Mouse (Mus musculus): Measurements from ENCODE around the gene Abcc6. TPM values are rescaled to one million over a fixed set of nuclear protein-coding genes. Genes with fewer than 3 reads are reported as not detected.
"Not testable (repeated sequence)": the region's sequence is repeated elsewhere in the genome, so short reads cannot be mapped to it uniquely, and the experiment has no call there.

Gene Abcc6
- polyA plus RNA-seq, 1 experiment from 2014 or later = 0.15 TPM

DNA sequence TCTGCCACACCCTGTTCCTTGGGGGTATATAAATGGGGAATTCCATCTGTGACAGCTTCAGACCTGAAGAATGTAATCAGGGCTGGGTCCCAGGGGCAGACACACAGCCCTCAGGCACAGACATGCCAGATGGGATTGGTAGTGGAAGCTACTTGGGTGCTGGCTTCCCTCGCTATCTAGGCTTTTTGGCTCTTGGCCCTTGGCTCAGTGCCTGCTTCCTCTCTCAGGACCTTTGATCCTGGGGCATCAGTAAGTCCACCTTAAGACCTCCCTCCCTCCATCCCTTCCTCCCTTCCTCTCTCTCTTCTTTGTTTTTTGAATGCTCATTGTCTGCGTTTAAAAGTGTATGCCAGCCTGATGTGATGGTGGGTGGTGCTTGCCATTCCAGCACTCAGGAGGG, 90.3 kb downstream of the Abcc6 start:
- no peak for ATAC-seq (replicated peaks; ENCODE audit: low FRiP score)
- Histone ChIP-seq H3K27ac (ENCODE audit: low read depth, low read length) (no peak overlapping the region), H3K4me3 (ENCODE audit: low read depth, low read length) (no peak overlapping the region), H3K9me3 (ENCODE audit: control insufficient read depth, low read length) (no peaks in the 10 kb centered on the region), H3K4me1 (replicated peaks; ENCODE audit: control insufficient read depth, insufficient read depth, low read length) (no peaks in the 10 kb centered on the region), H3K9ac (ENCODE audit: low read length) (no peak overlapping the region), H3K4me2 (ENCODE audit: low read depth, low read length, severe bottlenecking) (no peak overlapping the region), H3K36me3 (ENCODE audit: control insufficient read depth, insufficient read depth, low read length) (no peaks in the 10 kb centered on the region), H3K27me3 (ENCODE audit: control insufficient read depth, insufficient read depth, low read length) (no peaks in the 10 kb centered on the region)
- 54% methylated on average over 2 of the region's 2 CpGs for WGBS
- no peak for DNase-seq (ENCODE audit: low spot score)

DNA sequence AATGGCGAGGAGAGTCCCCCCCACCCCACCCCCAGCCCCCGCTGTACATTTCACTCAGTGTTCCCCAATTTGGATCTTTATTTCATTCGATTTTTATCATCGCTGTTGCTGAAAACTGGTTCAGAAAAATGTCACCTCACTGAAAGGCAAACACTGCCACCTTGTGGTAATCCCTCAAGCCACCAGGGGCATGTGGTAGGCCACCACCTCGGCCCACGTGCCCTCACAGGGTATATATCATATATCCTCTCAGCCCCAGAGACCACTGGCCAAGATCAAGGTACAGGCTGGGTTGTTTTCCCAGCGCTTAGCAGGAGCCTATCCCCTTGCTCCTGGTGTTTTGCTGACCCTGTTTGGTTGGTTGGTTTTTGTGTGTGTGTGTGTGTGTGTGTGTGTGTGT, 95.0 kb downstream of the Abcc6 start:
- H3K9ac ChIP-seq (ENCODE audit: low read length) = no peak overlapping the region
- DNase-seq (ENCODE audit: low spot score) (peak; percentile 78), ATAC-seq (replicated peaks; ENCODE audit: low FRiP score) (no peak)
- WGBS = 37% methylated on average over 7 of the region's 7 CpGs
- H3K4me2 ChIP-seq (ENCODE audit: low read depth, low read length, severe bottlenecking) = no peak overlapping the region
- H3K4me3 ChIP-seq (ENCODE audit: low read depth, low read length) = no peak overlapping the region
- H3K27me3 ChIP-seq (ENCODE audit: control insufficient read depth, insufficient read depth, low read length) = no peaks in the 10 kb centered on the region
- H3K36me3 ChIP-seq (ENCODE audit: control insufficient read depth, insufficient read depth, low read length) = no peaks in the 10 kb centered on the region
- no peak overlapping the region for H3K27ac ChIP-seq (ENCODE audit: low read depth, low read length)
- no peaks in the 10 kb centered on the region for H3K4me1 ChIP-seq (replicated peaks; ENCODE audit: control insufficient read depth, insufficient read depth, low read length)
- H3K9me3 ChIP-seq (ENCODE audit: control insufficient read depth, low read length) = no peaks in the 10 kb centered on the region; the same call in 1 of the 2 replicates

DNA sequence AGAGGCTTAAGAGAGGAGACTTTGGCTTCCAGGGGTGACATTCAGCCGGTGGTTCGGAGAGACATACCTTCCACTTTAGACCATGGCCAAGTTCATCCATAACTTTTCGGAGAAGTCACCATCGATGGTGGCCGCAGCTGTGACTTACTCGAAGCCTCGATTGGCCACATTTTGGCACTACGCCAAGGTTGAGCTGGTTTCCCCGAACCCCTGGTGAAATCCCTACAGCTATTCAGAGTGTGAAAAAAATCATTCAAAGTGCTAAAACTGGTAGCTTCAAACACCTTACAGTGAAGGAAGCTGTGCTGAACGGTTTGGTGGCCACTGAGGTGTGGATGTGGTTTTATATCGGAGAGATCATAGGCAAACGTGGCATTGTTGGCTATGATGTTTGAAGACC, 96.3 kb downstream of the Abcc6 start:
- not testable (repeated sequence) for H3K9me3 ChIP-seq (ENCODE audit: control insufficient read depth, low read length); ATAC-seq (replicated peaks; ENCODE audit: low FRiP score); H3K36me3 ChIP-seq (ENCODE audit: control insufficient read depth, insufficient read depth, low read length); H3K9ac ChIP-seq (ENCODE audit: low read length); DNase-seq (ENCODE audit: low spot score); H3K4me3 ChIP-seq (ENCODE audit: low read depth, low read length); H3K27ac ChIP-seq (ENCODE audit: low read depth, low read length); H3K4me2 ChIP-seq (ENCODE audit: low read depth, low read length, severe bottlenecking); H3K27me3 ChIP-seq (ENCODE audit: control insufficient read depth, insufficient read depth, low read length); H3K4me1 ChIP-seq (replicated peaks; ENCODE audit: control insufficient read depth, insufficient read depth, low read length)
- 97% methylated on average over 12 of the region's 12 CpGs for WGBS

DNA sequence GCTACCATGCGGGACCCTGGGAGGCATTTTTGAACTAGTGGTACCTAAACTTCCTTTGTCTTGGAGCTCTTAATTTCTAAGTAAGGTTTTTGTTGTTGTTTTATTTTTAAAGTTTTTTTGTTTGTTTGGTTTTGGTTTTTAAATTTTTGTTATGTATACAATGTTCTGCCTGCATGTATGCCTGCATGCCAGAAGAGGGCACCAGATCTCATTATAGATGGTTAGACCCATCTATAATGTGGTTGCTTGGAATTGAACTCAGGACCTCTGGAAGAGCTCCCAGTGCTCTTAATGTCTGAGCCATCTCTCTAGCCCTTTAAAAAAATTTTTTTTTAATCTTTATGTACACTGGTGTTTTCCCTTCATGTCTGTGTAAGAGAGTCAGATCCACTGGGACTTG, 100.4 kb downstream of the Abcc6 start:
- no peak for ATAC-seq (replicated peaks; ENCODE audit: low FRiP score)
- 78% methylated on average over 1 of the region's 1 CpGs for WGBS

DNA sequence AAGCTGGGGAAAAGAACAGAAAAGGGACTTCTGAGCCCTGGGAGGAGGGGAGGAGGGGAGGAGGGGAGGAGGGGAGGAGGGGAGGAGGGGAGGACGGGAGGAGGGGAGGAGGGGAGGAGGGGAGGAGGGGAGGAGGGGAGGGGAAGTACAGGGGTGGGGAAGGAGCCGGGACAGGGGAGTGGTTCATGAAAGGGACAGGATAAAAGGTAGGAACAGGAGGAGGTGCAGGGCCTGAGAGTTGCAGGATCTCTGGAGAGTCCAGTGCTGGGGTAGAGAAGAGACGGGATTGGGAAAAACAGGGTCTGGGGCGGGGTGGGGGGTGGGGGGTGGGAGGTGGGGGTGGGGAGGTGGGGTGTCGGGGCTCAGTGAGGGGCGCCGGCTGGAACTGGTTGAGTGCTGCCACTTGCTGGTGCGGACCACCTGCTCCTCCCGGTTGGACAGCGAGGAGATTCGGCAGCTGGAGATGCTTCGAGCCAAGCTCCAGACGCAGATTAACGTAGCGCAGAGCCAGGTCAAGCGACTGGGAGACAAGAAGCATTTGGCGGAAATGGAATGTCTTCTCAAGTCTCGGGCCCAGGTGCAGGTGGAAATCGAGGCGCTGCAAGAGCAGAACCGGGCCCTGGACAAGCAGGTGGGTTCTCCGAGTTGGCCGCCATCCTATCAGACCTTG, 101.3 kb downstream of the Abcc6 start:
- H3K4me1 ChIP-seq (replicated peaks; ENCODE audit: control insufficient read depth, insufficient read depth, low read length) = no peaks in the 10 kb centered on the region
- H3K36me3 ChIP-seq (ENCODE audit: control insufficient read depth, insufficient read depth, low read length) = no peaks in the 10 kb centered on the region
- no peak overlapping the region for H3K4me3 ChIP-seq (ENCODE audit: low read depth, low read length)
- no peaks in the 10 kb centered on the region; the same call in 1 of the 2 replicates for H3K9me3 ChIP-seq (ENCODE audit: control insufficient read depth, low read length)
- ATAC-seq (replicated peaks; ENCODE audit: low FRiP score) = no peak
- whole genome bisulfite sequencing = 7% methylated on average over 21 of the region's 23 CpGs
- H3K4me2 ChIP-seq (ENCODE audit: low read depth, low read length, severe bottlenecking) = 0 out of 2 replicates have a peak overlapping the region, but pooled peaks have one; percentile 15
- no peak overlapping the region for H3K27ac ChIP-seq (ENCODE audit: low read depth, low read length)
- H3K9ac ChIP-seq (ENCODE audit: low read length) = no peak overlapping the region
- 0 out of 2 replicates have a peak, but pooled peaks cover 2% of the 10 kb centered on the region for H3K27me3 ChIP-seq (ENCODE audit: control insufficient read depth, insufficient read depth, low read length)
- DNase-seq (ENCODE audit: low spot score) = no peak

More for the DNA sequence above, 100.4 kb downstream of the Abcc6 start:
- Histone ChIP-seq H3K4me1 (replicated peaks; ENCODE audit: control insufficient read depth, insufficient read depth, low read length) (no peaks in the 10 kb centered on the region), H3K36me3 (ENCODE audit: control insufficient read depth, insufficient read depth, low read length) (no peaks in the 10 kb centered on the region), H3K27me3 (ENCODE audit: control insufficient read depth, insufficient read depth, low read length) (no peaks in the 10 kb centered on the region), H3K27ac (ENCODE audit: low read depth, low read length) (no peak overlapping the region), H3K4me3 (ENCODE audit: low read depth, low read length) (no peak overlapping the region), H3K9me3 (ENCODE audit: control insufficient read depth, low read length) (no peaks in the 10 kb centered on the region; the same call in 1 of the 2 replicates), H3K9ac (ENCODE audit: low read length) (no peak overlapping the region), H3K4me2 (ENCODE audit: low read depth, low read length, severe bottlenecking) (no peak overlapping the region)
- DNase-seq (ENCODE audit: low spot score) = no peak

DNA sequence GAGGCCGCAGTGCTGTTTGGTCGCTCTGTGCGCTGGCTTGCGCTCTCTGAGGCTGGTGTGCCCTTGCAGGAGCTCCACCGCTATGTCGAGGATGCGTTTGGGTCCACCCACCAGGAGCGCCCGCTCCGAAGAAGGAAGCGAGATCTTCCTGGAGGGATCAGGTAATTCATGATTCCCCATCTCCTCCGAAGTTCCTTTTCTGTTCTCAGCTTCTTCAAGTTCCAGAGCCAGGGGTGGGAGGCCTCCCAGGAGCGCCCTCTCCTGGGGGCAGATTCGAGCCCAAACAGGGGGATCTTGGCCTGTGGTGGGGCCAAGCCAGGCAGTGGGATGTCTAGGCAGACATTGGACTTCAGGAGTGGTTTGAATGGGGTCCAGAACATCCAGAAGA, 105.7 kb downstream of the Abcc6 start:
- Histone ChIP-seq H3K27ac (ENCODE audit: low read depth, low read length) (no peak overlapping the region), H3K9ac (ENCODE audit: low read length) (peak overlapping the region; percentile 1; the same call in 1 of the 2 replicates), H3K27me3 (ENCODE audit: control insufficient read depth, insufficient read depth, low read length) (0 out of 2 replicates have a peak, but pooled peaks cover 2% of the 10 kb centered on the region), H3K4me3 (ENCODE audit: low read depth, low read length) (0 out of 2 replicates have a peak overlapping the region, but pooled peaks have one; percentile 39), H3K36me3 (ENCODE audit: control insufficient read depth, insufficient read depth, low read length) (no peaks in the 10 kb centered on the region), H3K9me3 (ENCODE audit: control insufficient read depth, low read length) (no peaks in the 10 kb centered on the region; the same call in 1 of the 2 replicates), H3K4me1 (replicated peaks; ENCODE audit: control insufficient read depth, insufficient read depth, low read length) (no peaks in the 10 kb centered on the region), H3K4me2 (ENCODE audit: low read depth, low read length, severe bottlenecking) (peak overlapping the region; percentile 71; the same call in 1 of the 2 replicates)
- WGBS = 8% methylated on average over 14 of the region's 14 CpGs
- no peak for DNase-seq (ENCODE audit: low spot score)
- ATAC-seq (replicated peaks; ENCODE audit: low FRiP score) = no peak

DNA sequence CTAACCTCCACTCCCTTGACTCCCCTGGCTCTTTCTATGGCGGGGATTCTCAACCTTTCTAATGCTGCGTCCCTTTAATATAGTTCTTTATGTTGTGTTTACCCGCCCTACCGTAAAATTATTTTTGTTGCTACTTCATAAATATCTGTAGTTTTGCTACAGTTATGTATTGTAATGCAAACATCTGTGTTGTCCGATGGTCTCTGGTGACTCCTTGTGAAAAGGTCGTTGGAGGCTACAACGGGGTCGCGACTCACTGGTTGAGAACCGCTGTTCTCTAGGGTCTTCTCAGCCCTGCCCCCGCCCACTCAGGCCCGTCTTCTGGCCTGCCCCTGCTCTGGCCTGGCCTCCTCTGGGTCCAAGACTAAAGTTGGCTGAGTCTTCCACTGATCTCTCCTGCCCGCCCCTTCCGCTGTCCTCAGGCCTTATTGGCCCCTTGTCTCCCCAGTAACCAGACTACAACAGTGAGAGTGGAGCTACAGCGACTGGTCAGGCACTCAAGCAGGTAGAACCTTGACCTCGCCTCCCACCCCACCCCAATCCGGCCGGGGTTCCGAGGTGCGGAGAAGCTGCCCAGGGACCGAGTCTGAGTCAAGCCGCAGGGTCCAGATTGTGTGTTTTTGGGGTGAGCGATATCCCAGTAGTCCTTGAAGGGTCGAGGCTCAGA, 106.2 kb downstream of the Abcc6 start, which contains the start of gene Ccdc114:
Ccdc114 (plus strand) TSS at position 311 of the 667 bp plus-strand sequence.
- Histone ChIP-seq H3K9ac (ENCODE audit: low read length) (peak within 1 kb of the TSS; percentile 48), H3K4me3 (ENCODE audit: low read depth, low read length) (peak within 1 kb of the TSS; percentile 39), H3K4me1 (replicated peaks; ENCODE audit: control insufficient read depth, insufficient read depth, low read length) (no peaks in the 10 kb centered on the region), H3K27ac (ENCODE audit: low read depth, low read length) (peak within 1 kb of the TSS; percentile 72), H3K36me3 (ENCODE audit: control insufficient read depth, insufficient read depth, low read length) (no peaks in the 10 kb centered on the region), H3K4me2 (ENCODE audit: low read depth, low read length, severe bottlenecking) (peak within 1 kb of the TSS; percentile 71), H3K27me3 (ENCODE audit: control insufficient read depth, insufficient read depth, low read length) (0 out of 2 replicates have a peak, but pooled peaks cover 2% of the 10 kb centered on the region), H3K9me3 (ENCODE audit: control insufficient read depth, low read length) (no peaks in the 10 kb centered on the region; the same call in 1 of the 2 replicates)
- WGBS = 5% methylated on average over 24 of the region's 24 CpGs
- DNase-seq (ENCODE audit: low spot score) (no peak), ATAC-seq (replicated peaks; ENCODE audit: low FRiP score) (peak; percentile 52)

DNA sequence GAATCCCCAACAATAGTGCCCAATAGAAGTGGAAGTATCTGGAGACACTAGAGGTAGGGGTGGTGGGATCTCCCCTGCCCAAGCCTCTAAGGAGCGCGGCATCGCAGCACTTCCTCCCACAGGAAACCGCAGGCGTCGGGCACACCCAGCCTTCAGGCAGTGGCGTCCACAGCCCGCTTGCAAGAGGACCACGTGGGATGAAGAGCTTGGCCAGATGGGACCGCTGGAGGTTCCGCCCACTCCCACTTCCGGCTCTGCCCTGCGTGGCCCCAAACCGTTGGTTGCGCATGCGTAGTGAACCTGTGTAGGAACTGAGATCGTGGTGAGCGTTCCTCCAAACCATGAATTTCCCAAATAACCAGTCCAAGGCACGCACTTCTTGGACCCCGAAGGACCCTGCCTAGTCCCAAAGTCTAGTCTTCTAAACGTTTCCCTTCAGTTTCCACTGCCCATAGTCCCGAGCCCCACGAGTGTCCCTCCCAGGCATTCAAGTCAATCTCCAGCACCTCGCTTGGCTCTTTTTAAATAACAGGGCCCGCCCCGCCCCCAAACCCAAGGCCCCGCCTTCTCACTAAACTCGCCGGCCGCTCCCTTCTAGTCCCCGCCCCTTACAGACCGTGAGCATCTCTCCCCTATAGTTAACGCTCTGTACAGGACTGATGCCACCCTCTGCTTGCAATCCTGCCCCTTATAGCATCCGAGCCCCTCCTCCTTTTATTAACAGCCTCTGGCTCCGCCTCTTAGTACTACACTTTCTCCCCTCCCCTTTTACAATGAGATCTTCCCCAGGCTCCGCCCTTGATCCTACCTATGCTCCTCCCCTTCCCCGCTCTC, 107.0 kb downstream of the Abcc6 start:
- Histone ChIP-seq H3K4me1 (replicated peaks; ENCODE audit: control insufficient read depth, insufficient read depth, low read length) (no peaks in the 10 kb centered on the region), H3K4me3 (ENCODE audit: low read depth, low read length) (peak overlapping the region; percentile 39), H3K9me3 (ENCODE audit: control insufficient read depth, low read length) (no peaks in the 10 kb centered on the region; the same call in 1 of the 2 replicates), H3K27me3 (ENCODE audit: control insufficient read depth, insufficient read depth, low read length) (0 out of 2 replicates have a peak, but pooled peaks cover 2% of the 10 kb centered on the region), H3K36me3 (ENCODE audit: control insufficient read depth, insufficient read depth, low read length) (no peaks in the 10 kb centered on the region), H3K4me2 (ENCODE audit: low read depth, low read length, severe bottlenecking) (peak overlapping the region; percentile 71), H3K27ac (ENCODE audit: low read depth, low read length) (peak overlapping the region; percentile 72), H3K9ac (ENCODE audit: low read length) (peak overlapping the region; percentile 48)
- peak; percentile 94 for DNase-seq (ENCODE audit: low spot score)
- WGBS = 1% methylated on average over 37 of the region's 37 CpGs
- ATAC-seq (replicated peaks; ENCODE audit: low FRiP score) = peak; percentile 90
